Mouse (Mus musculus): ENCODE measurements around the gene Cdc34. TPM values are rescaled to one million over a fixed set of nuclear protein-coding genes. Genes with fewer than 3 reads are reported as not detected.

Cdc34 gene
- polyA plus RNA-seq, 1 experiment from 2014 or later: 77.6 TPM

DNA sequence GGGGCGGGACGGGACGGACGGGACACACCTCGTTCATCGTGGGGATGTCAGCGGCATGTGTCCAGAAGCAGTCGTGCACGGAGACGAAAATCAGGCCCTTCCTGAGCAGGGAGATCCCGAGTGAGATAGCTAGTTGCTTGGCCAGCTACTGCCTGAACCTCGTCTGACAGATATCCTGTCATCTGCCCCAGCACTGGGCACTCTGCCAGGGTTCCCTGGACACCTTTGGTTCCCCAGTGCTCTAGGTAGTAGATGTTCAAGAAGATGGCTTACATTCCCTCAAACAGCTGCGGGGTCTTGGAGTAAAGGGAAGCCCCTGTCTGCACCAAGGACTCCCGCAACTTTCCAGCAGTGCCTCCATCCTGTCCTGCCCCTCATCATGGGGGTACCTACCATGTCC lies 54.7 kb downstream of the Cdc34 start:
- Histone ChIP-seq H3K27ac (ENCODE audit: low read depth) (no peak overlapping the region), H3K9me3 (ENCODE audit: low read length) (0 out of 2 replicates have a peak, but pooled peaks cover 5% of the 10 kb centered on the region), H3K36me3 (replicated peaks; ENCODE audit: insufficient read depth, low read length) (peaks cover 53% of the 10 kb centered on the region), H3K9ac (replicated peaks) (no peak overlapping the region), H3K4me1 (ENCODE audit: insufficient read depth) (no peaks in the 10 kb centered on the region), H3K27me3 (ENCODE audit: insufficient read depth, low read length) (no peaks in the 10 kb centered on the region), H3K4me3 (ENCODE audit: low read depth, low read length) (no peak overlapping the region), H3K4me2 (ENCODE audit: low read depth, low read length) (no peak overlapping the region)
- TF ChIP-seq EP300 (IDR thresholded peaks at IDR 0.05; ENCODE audit: low read depth): no peak
- no peak for TF ChIP-seq CTCF (IDR thresholded peaks at IDR 0.05; ENCODE audit: low read depth)
- ATAC-seq (no peak), DNase-seq (no peak)
- 85% methylated on average over 13 of the region's 14 CpGs for WGBS (ENCODE audit: insufficient replicate concordance)

Other genes with a start within 250 kb of the Cdc34 start
- gene Vmn2r83, start 213.5 kb upstream of the Cdc34 start, polyA plus RNA-seq (2015; fragmentation: Nextera tagmentation; extraction: Ambion mirVana): not detected in 2 replicates
- gene Plpp2, start 148.4 kb upstream of the Cdc34 start, polyA plus RNA-seq (2015; fragmentation: Nextera tagmentation; extraction: Ambion mirVana): 32.7 and 38.8 TPM in 2 replicates
- gene Mier2, start 127.0 kb upstream of the Cdc34 start, polyA plus RNA-seq (2015; fragmentation: Nextera tagmentation; extraction: Ambion mirVana): 8.6 and 9.0 TPM in 2 replicates
- not detected in 2 replicates for gene Theg, start 94.9 kb upstream of the Cdc34 start, polyA plus RNA-seq (2015; fragmentation: Nextera tagmentation; extraction: Ambion mirVana)
- gene C2cd4c, start 68.2 kb upstream of the Cdc34 start, polyA plus RNA-seq (2015; fragmentation: Nextera tagmentation; extraction: Ambion mirVana): not detected in 2 replicates
- gene Shc2, start 44.3 kb upstream of the Cdc34 start, polyA plus RNA-seq (2015; fragmentation: Nextera tagmentation; extraction: Ambion mirVana): 0.05 and 0.07 TPM in 2 replicates
- gene Odf3l2, start 36.5 kb upstream of the Cdc34 start, polyA plus RNA-seq (2015; fragmentation: Nextera tagmentation; extraction: Ambion mirVana): not detected in 2 replicates
- 0.12 and 0.19 TPM in 2 replicates for gene Madcam1, start 17.6 kb upstream of the Cdc34 start, polyA plus RNA-seq (2015; fragmentation: Nextera tagmentation; extraction: Ambion mirVana)
- gene Tpgs1, start 12.8 kb upstream of the Cdc34 start, polyA plus RNA-seq (2015; fragmentation: Nextera tagmentation; extraction: Ambion mirVana): 24.9 and 25.8 TPM in 2 replicates
- 0.09 and 0.13 TPM in 2 replicates for gene Gzmm, start 6.8 kb downstream of the Cdc34 start, polyA plus RNA-seq (2015; fragmentation: Nextera tagmentation; extraction: Ambion mirVana)
- gene Bsg, start 22.3 kb downstream of the Cdc34 start, polyA plus RNA-seq (2015; fragmentation: Nextera tagmentation; extraction: Ambion mirVana): 979 and 1,075 TPM in 2 replicates
- 0.04 and 0.06 TPM in 2 replicates for gene Hcn2, start 34.4 kb downstream of the Cdc34 start, polyA plus RNA-seq (2015; fragmentation: Nextera tagmentation; extraction: Ambion mirVana)
- gene Polrmt, start 64.4 kb downstream of the Cdc34 start, polyA plus RNA-seq (2015; fragmentation: Nextera tagmentation; extraction: Ambion mirVana): 9.9 and 12.6 TPM in 2 replicates
- not detected in 2 replicates for gene Fgf22, start 72.9 kb downstream of the Cdc34 start, polyA plus RNA-seq (2015; fragmentation: Nextera tagmentation; extraction: Ambion mirVana)
- 28.2 and 34.1 TPM in 2 replicates for gene Rnf126, start 84.8 kb downstream of the Cdc34 start, polyA plus RNA-seq (2015; fragmentation: Nextera tagmentation; extraction: Ambion mirVana)
- 0.36 and 0.63 TPM in 2 replicates for gene Fstl3, start 95.1 kb downstream of the Cdc34 start, polyA plus RNA-seq (2015; fragmentation: Nextera tagmentation; extraction: Ambion mirVana)
- gene Prss57, start 108.8 kb downstream of the Cdc34 start, polyA plus RNA-seq (2015; fragmentation: Nextera tagmentation; extraction: Ambion mirVana): 5.0 and 7.2 TPM in 2 replicates
- 7.9 and 9.2 TPM in 2 replicates for gene Palm, start 111.4 kb downstream of the Cdc34 start, polyA plus RNA-seq (2015; fragmentation: Nextera tagmentation; extraction: Ambion mirVana)
- gene Misp, start 138.8 kb downstream of the Cdc34 start, polyA plus RNA-seq (2015; fragmentation: Nextera tagmentation; extraction: Ambion mirVana): 1.00 and 1.3 TPM in 2 replicates
- gene Ptbp1, start 172.2 kb downstream of the Cdc34 start, polyA plus RNA-seq (2015; fragmentation: Nextera tagmentation; extraction: Ambion mirVana): 55.4 and 59.1 TPM in 2 replicates
- 123 and 127 TPM in 2 replicates for gene Prtn3, start 192.3 kb downstream of the Cdc34 start, polyA plus RNA-seq (2015; fragmentation: Nextera tagmentation; extraction: Ambion mirVana)
- gene Plppr3, start 192.4 kb downstream of the Cdc34 start, polyA plus RNA-seq (2015; fragmentation: Nextera tagmentation; extraction: Ambion mirVana): 2.9 and 4.9 TPM in 2 replicates
- gene Elane, start 204.1 kb downstream of the Cdc34 start, polyA plus RNA-seq (2015; fragmentation: Nextera tagmentation; extraction: Ambion mirVana): 180 and 207 TPM in 2 replicates
- gene Cfd, start 208.7 kb downstream of the Cdc34 start, polyA plus RNA-seq (2015; fragmentation: Nextera tagmentation; extraction: Ambion mirVana): not detected in 2 replicates
- gene Med16, start 226.7 kb downstream of the Cdc34 start, polyA plus RNA-seq (2015; fragmentation: Nextera tagmentation; extraction: Ambion mirVana): 13.5 and 14.3 TPM in 2 replicates
- gene Gm26602, start 228.7 kb downstream of the Cdc34 start, polyA plus RNA-seq (2015; fragmentation: Nextera tagmentation; extraction: Ambion mirVana): 4.6 TPM in 1 of 2 replicates, not detected in the other
- gene Kiss1r, start 234.8 kb downstream of the Cdc34 start, polyA plus RNA-seq (2015; fragmentation: Nextera tagmentation; extraction: Ambion mirVana): 0.18 and 0.34 TPM in 2 replicates
- gene R3hdm4, start 239.0 kb downstream of the Cdc34 start, polyA plus RNA-seq (2015; fragmentation: Nextera tagmentation; extraction: Ambion mirVana): 47.3 and 51.7 TPM in 2 replicates
- gene Arid3a, start 244.8 kb downstream of the Cdc34 start, polyA plus RNA-seq (2015; fragmentation: Nextera tagmentation; extraction: Ambion mirVana): 4.5 and 5.5 TPM in 2 replicates